ENCODE assay signal across 26 mouse cellular contexts in the genomic region with DNA sequence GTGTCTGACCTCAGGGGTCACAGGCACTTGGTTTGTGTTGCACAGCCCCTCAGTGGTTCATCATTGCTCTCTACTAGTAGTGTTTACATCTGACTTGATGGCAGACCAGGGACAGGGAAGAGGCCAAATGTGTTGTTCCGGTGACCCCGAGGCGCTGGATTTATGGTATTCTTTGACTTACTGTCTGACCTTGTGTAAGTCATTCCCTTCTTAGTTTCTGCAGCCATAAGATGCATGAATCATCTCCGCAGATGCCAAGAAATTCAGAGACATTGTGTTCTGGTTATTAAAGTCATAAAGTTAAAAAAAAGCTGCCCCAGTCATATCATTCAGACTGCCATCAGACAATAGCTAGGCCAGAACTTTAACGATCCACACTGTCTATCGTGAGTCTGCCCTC. TPM values are rescaled to one million over a fixed set of nuclear protein-coding genes. Genes with fewer than 3 reads are reported as not detected.
DNase-seq lines count a peak whose midpoint lies in the region; ATAC-seq and TF ChIP-seq lines count a peak whose summit lies in the region.
"Had no signal": no experiment of that assay in that cellular context is flagged by ENCODE, and none has a peak within 500 bp of the region (broad histone marks: within the 10 kb centered on the region; RNA-seq: fewer than 3 reads in every experiment).

No protein-coding gene starts in this region.

- no peak overlapping the region for H3K4me2 ChIP-seq in lung, postnatal 0 days (replicated peaks; ENCODE audit: low read depth, low read length)
- H3K4me2 ChIP-seq: embryonic facial prominence, embryonic 15.5 days; hindbrain, embryonic 14.5 days; limb, embryonic 15.5 days; lung, embryonic 14.5 days; stomach, embryonic 15.5 days had no signal

- no peak overlapping the region for H3K4me3 ChIP-seq in lung, postnatal 0 days (ENCODE audit: low read depth, low read length)
- H3K4me3 ChIP-seq in left cerebral cortex, adult 2 months = no peak overlapping the region
- H3K4me3 ChIP-seq: embryonic facial prominence, embryonic 15.5 days; forebrain, embryonic 10.5 days; heart, embryonic 10.5 days; limb, embryonic 15.5 days; stomach, embryonic 15.5 days had no signal

- no peaks in the 10 kb centered on the region for H3K9me3 ChIP-seq in lung, postnatal 0 days (ENCODE audit: low read length)
- H3K9me3 ChIP-seq: embryonic facial prominence, embryonic 15.5 days; forebrain, embryonic 10.5 days; heart, embryonic 10.5 days; limb, embryonic 15.5 days; stomach, embryonic 15.5 days had no signal

- H3K9ac ChIP-seq in lung, postnatal 0 days (replicated peaks; ENCODE audit: low read depth) = no peak overlapping the region
- H3K9ac ChIP-seq: embryonic facial prominence, embryonic 15.5 days; hindbrain, embryonic 14.5 days; limb, embryonic 15.5 days; liver, embryonic 14.5 days; lung, embryonic 14.5 days; stomach, embryonic 15.5 days had no signal

- ATAC-seq in lung, postnatal 0 days = peak; percentile 63
- ATAC-seq: inflammation-experienced regulatory T-cells, adult 6 months; midbrain, embryonic 16.5 days; Patski had no signal

- 75% methylated on average over 6 of the region's 6 CpGs for WGBS in lung, postnatal 0 days

- no peak for TF ChIP-seq CTCF in lung, postnatal 0 days (IDR thresholded peaks at IDR 0.05)
- TF ChIP-seq CTCF in left cerebral cortex, adult 2 months (IDR thresholded peaks at IDR 0.05) = no peak

- peak; percentile 14 for DNase-seq in embryo, embryonic 10 days (ENCODE audit: low spot score)
- DNase-seq in embryo, embryonic 9.5 days (ENCODE audit: extremely low spot score) = no peak
- DNase-seq in lung, postnatal 0 days (ENCODE audit: low spot score) = peak; percentile 58
- no peak for DNase-seq in lung, postnatal 14 days
- DNase-seq in adrenal gland, postnatal 14 days = peak; percentile 57
- no peak for DNase-seq in left cerebral cortex, adult 2 months (ENCODE audit: extremely low spot score in 1 of 2, low spot score in 2 of 2)
- no peak for DNase-seq in spleen, adult 12 weeks (ENCODE audit: low spot score)
- DNase-seq: cerebellum, adult 2 months; cerebellum, postnatal 36 days; heart, postnatal 4 days; kidney, adult 8-10 months; left cerebral cortex, postnatal 4 days; lung, embryonic 14.5 days; lung, postnatal 4 days; right cerebral cortex, adult 18-20 months; right cerebral cortex, postnatal 4 days had no signal

- no peaks in the 10 kb centered on the region for H3K36me3 ChIP-seq in lung, postnatal 0 days (ENCODE audit: insufficient read depth, low read length)
- H3K36me3 ChIP-seq: embryonic facial prominence, embryonic 15.5 days; forebrain, embryonic 10.5 days; heart, embryonic 10.5 days; limb, embryonic 15.5 days; stomach, embryonic 15.5 days had no signal

- no peaks in the 10 kb centered on the region for H3K4me1 ChIP-seq in lung, postnatal 0 days (ENCODE audit: insufficient read depth, low read depth, low read length)
- H3K4me1 ChIP-seq: embryonic facial prominence, embryonic 15.5 days; forebrain, embryonic 10.5 days; heart, embryonic 10.5 days; limb, embryonic 15.5 days; stomach, embryonic 15.5 days had no signal

- peak; percentile 49; the same call in 1 of the 2 replicates for TF ChIP-seq EP300 in lung, postnatal 0 days (IDR thresholded peaks at IDR 0.05)

- intact Hi-C loops in left cerebral cortex, adult 2 months (cut with DNase I) = no loop called here

- H3K27ac ChIP-seq in lung, postnatal 0 days (ENCODE audit: low read length) = no peak overlapping the region
- no peak overlapping the region for H3K27ac ChIP-seq in left cerebral cortex, adult 2 months
- H3K27ac ChIP-seq: embryonic facial prominence, embryonic 15.5 days; forebrain, embryonic 10.5 days; heart, embryonic 10.5 days; hindbrain, embryonic 14.5 days; limb, embryonic 15.5 days; liver, embryonic 14.5 days; stomach, embryonic 15.5 days had no signal

- no peaks in the 10 kb centered on the region for H3K27me3 ChIP-seq in lung, postnatal 0 days (replicated peaks; ENCODE audit: insufficient read depth, low read length)
- H3K27me3 ChIP-seq: embryonic facial prominence, embryonic 15.5 days; limb, embryonic 15.5 days; Patski; stomach, embryonic 15.5 days had no signal

RNA-seq across cellular contexts. Expression of a gene that starts 27.6 kb away (rescaled TPM):
- polyA plus RNA-seq in lung, postnatal 0 days (2015; fragmentation: Nextera tagmentation; extraction: Ambion mirVana) = 7.1 and 7.8 TPM in 2 replicates
- 25.2 and 29.1 TPM in 2 replicates for total RNA-seq in adrenal gland, postnatal 14 days (2021)
- total RNA-seq in left cerebral cortex, adult 2 months (2021) = 10 to 100 TPM; 63.2 to 64.6 TPM

Comparison
In these comparisons a context has a peak if more than half of its experiments do, and no peak if none do; other contexts are left out.
1. DNase-seq: peak in embryo, embryonic 10 days (single experiment), lung, postnatal 0 days (single experiment) and adrenal gland, postnatal 14 days (single experiment); none in embryo, embryonic 9.5 days (single experiment), lung, postnatal 14 days (single experiment), left cerebral cortex, adult 2 months (0 of 2) and spleen, adult 12 weeks (single experiment).